Mouse (Mus musculus) gastrocnemius, adult 2 months (tissue): ENCODE measurements around the gene Coq2. TPM values are rescaled to one million over a fixed set of nuclear protein-coding genes. Genes with fewer than 3 reads are reported as not detected.

Experiments used
- DNase-seq: peaks from one replicate; pipeline ENCODE4 v3.0.0; 2022
- H3K27ac ChIP-seq: fragments of 200-600 bp; 2 replicates; pipeline ENCODE4 v1.8.1; 2022; ENCODE audit warnings: mild to moderate bottlenecking
- H3K4me3 ChIP-seq: fragments of 200-600 bp; 2 replicates; pipeline ENCODE4 v1.8.1; 2022; ENCODE audit warnings: mild to moderate bottlenecking, moderate library complexity
- CTCF ChIP-seq: fragments of 200-600 bp; IDR thresholded peaks from 2 replicates; pipeline ENCODE4 v1.8.1; 2022; ENCODE audit warnings: antibody characterized with exemption, mild to moderate bottlenecking, moderate library complexity
- intact Hi-C: fragments of 180-260 bp; cut with DNase I; formaldehyde crosslinking; loops from one replicate; pipeline ENCODE4 v1.15.1; 2025
- total RNA-seq, 2 experiments: library from RNA; stranded (reverse); gene quantifications; 2 replicates each; pipeline ENCODE4 v1.2.3; 2021

The Coq2 gene
- total RNA-seq, 2 experiments from 2014 or later = 72.2 to 74.6 TPM

GRCm38 (mm10) chr5:100632540-100633129 lies 42.3 kb downstream of the Coq2 start:
- DNase-seq = peak; percentile 53
- intact Hi-C loops = no loop called here
- Histone ChIP-seq H3K4me3 (no peak overlapping the region), H3K27ac (peak overlapping the region; percentile 16; the same call in 1 of the 2 replicates)
- TF ChIP-seq CTCF = no peak

DNA sequence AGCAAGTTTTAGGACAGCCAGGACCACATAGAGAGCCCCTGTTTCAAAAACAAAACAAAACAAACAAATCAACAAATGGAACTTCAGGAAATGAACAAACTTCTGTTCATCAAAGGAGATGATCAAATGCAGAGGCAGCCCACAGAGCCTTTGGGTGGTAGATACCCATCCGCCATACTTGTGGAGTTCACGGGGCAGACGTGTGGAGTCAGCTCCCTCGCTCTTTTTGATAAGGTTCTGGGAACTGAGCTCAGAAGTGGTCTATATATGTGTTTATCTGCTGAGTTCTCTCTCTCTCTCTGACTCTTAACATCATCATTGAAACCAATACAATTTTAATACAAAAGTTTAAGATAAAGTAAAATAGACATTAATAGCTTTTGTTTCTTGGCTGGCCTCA lies 46.1 kb downstream of the Coq2 start:
- Histone ChIP-seq H3K27ac (no peak overlapping the region), H3K4me3 (no peak overlapping the region)
- intact Hi-C loops = no loop called here
- no peak for DNase-seq
- no peak for TF ChIP-seq CTCF

GRCm38 (mm10) chr5:100626526-100626925 lies 48.4 kb downstream of the Coq2 start:
- intact Hi-C loops = no loop called here
- Histone ChIP-seq H3K27ac (no peak overlapping the region), H3K4me3 (no peak overlapping the region)
- no peak for TF ChIP-seq CTCF
- DNase-seq = no peak

DNA sequence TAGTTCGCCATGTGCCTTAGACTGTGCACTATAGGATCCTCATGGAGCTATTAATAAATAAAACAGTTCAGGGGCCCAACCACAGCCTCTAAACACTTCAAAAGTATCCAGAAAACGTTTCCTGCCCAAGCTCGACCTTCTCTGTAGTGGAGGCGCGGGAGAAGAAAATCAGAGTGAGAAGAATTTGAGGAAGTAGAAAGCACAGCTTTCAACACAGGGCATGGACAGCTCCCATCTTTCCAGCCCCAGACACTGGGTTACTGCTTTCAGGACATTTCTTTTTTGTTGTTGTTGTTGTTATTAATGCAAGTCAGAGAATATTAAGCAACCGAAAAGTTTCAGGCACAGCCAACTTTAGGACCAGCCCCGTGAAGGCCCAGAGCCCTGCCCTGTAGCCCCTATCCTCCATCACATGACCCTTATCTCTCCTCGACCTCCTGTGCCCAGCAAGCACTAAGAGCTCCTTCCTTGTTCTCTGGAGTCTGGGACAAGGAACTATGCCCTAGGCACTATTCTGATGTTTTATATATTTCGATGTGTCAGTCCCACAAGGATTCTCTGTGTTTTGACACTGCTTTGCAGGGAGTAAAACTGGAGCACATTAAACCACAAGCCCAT lies 50.1 kb downstream of the Coq2 start:
- intact Hi-C loops = no loop called here
- Histone ChIP-seq H3K4me3 (no peak overlapping the region), H3K27ac (no peak overlapping the region)
- no peak for DNase-seq
- no peak for TF ChIP-seq CTCF

DNA sequence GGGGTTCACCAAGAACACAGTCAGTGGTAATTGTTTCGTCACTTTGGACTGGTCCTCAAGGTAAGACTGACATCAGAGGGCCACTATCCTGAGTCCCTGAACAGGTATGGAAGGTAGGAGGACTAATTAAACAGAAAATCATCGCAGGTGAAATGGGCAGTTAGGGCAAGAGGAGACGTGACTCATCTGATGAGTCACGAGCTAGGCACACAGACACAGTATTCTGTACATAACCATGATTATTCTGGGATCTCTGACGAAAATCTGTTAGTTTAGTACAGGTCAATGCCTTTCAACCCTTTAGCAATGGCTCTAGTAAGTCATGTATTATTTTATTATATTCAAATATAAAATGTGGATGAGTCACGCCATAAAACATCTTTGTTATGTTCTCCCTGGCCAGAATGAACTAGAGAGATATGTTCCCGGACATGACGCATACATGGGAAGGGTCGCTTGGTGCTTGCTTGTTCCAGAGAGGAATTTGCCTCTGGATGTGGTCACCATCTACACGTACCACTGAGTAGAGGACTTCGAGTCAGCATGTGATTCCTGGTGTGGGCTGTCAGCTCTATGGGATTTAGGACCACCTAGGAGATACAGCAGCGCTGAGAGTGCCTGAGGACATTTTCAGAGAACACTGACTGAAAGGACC lies 52.3 kb downstream of the Coq2 start:
- H3K27ac ChIP-seq = no peak overlapping the region
- no peak overlapping the region for H3K4me3 ChIP-seq
- intact Hi-C loops = no loop called here
- TF ChIP-seq CTCF = no peak
- DNase-seq = no peak

- no peak overlapping the region for H3K4me3 ChIP-seq
- intact Hi-C loops = no loop called here
- no peak for DNase-seq
- no peak overlapping the region for H3K27ac ChIP-seq
- TF ChIP-seq CTCF = no peak
Observed at GRCm38 (mm10) chr5:100621876-100622508, 52.9 kb downstream of the Coq2 start.

- H3K27ac ChIP-seq = no peak overlapping the region
- intact Hi-C loops = no loop called here
- DNase-seq = no peak
- no peak overlapping the region for H3K4me3 ChIP-seq
- no peak for TF ChIP-seq CTCF
Observed at GRCm38 (mm10) chr5:100620952-100621351, 54.0 kb downstream of the Coq2 start.

GRCm38 (mm10) chr5:100619586-100620275 lies 55.2 kb downstream of the Coq2 start:
- no peak overlapping the region for H3K27ac ChIP-seq
- intact Hi-C loops = no loop called here
- no peak overlapping the region for H3K4me3 ChIP-seq
- no peak for TF ChIP-seq CTCF
- no peak for DNase-seq

DNA sequence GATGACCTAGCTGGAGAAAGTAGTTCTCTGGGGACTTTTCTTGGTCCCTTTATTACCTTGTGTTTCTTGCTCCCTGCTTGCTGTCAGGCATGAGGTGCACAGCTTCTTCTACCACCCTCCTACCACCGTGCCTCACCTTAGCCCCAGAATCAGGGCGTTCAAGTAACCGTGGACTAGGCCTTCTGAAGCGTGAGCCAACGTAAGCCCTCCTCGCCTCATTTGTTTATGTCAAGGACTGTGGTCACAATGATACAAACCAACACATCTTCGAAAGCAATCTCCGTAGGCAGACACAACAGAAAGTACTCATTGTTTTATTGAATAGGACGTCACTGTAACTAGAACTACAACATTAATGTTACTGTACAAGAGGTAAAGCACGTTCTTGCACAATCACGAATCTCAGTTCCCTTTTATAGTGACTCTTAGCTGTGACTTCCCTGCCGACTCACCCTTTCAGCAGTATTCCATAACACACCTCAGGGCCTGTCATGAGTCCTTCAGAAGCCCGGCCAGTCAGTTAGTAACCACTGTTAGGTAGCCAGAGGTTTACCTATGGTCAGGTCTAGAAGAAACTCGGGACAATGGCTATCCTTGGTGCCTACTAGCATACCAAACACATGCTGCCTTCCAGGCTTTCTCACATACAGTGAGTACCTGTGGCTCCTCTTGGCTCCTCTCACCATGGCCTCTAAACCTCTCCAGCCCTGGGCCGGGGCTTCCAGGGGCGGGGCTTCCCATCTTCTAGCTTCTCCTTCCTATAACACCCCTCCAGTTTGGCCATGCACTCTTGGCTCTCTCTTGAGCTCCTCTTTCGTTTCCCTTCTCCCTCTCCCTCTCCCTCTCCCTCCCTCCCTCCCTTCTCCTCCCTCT lies 60.8 kb downstream of the Coq2 start:
- no peak overlapping the region for H3K27ac ChIP-seq
- no peak for DNase-seq
- no peak overlapping the region for H3K4me3 ChIP-seq
- no peak for TF ChIP-seq CTCF
- intact Hi-C loops = no loop called here

- H3K4me3 ChIP-seq = no peak overlapping the region
- TF ChIP-seq CTCF = no peak
- intact Hi-C loops = no loop called here
- no peak overlapping the region for H3K27ac ChIP-seq
- DNase-seq = no peak
Observed at GRCm38 (mm10) chr5:100607868-100608267, 67.1 kb downstream of the Coq2 start.

DNA sequence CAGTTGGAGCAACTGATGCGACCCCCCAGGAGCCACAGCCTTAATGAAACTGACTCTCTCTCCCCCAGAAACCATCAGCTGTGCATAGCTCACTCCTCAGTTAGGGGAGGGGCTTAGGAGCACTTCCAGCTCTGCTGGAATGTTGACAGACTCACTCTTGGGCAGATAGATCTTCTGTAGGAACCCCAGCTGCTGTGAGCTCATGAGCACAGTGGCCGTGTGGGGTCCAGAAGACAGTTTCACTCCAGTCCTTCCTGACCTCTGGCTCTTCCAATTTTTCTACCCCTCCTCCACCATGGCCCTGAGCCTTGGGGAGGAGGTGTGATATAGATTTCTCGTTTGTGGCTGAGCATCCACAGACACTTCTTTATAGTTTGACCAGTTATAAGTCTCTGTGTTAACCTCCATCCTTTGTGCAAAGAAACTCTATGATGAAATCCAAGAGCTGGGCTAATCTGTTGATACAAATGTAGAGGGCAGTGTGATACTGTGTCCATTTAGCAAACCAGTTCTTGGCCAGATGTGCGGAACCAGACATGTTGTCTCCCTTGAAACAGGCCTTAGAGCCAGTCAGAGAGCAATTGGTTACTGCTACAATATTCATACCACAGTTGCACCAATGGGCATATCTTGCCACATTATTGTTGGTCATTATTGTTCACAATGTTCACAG lies 67.7 kb downstream of the Coq2 start:
- intact Hi-C loops = no loop called here
- 0 out of 2 replicates have a peak overlapping the region, but pooled peaks have one; percentile 2 for H3K27ac ChIP-seq
- TF ChIP-seq CTCF = no peak
- no peak overlapping the region for H3K4me3 ChIP-seq
- DNase-seq = no peak
